Mouse (Mus musculus): ENCODE data around the gene Hist1h2bb. TPM values are rescaled to one million over a fixed set of nuclear protein-coding genes. Genes with fewer than 3 reads are reported as not detected.

Hist1h2bb gene
- total and polyA plus RNA-seq, 3 experiments = 3.2 to 2,278 TPM; not detected in 1

GRCm38 (mm10) chr13:23792520-23792919 lies 46.0 kb downstream of the Hist1h2bb start:
- TF ChIP-seq MAZ (IDR thresholded peaks at IDR 0.05; ENCODE audit: low read depth, low read length) (no peak), TCF12 (IDR thresholded peaks at IDR 0.05; ENCODE audit: low read depth, low read length) (no peak), MYB (IDR thresholded peaks at IDR 0.05; ENCODE audit: low read depth, low read length) (no peak), SMC3 (IDR thresholded peaks at IDR 0.05; ENCODE audit: low read depth, low read length) (peak; percentile 82), CHD1 (IDR thresholded peaks at IDR 0.05; ENCODE audit: low read depth, low read length) (no peak), CTCF (IDR thresholded peaks at IDR 0.05 in 2 of 3, conservative IDR thresholded peaks at IDR 0.05 in 1 of 3; ENCODE audit: control insufficient read depth in 1 of 3, insufficient read depth in 1 of 3, low read depth in 2 of 3, low read length in 3 of 3, poor library complexity in 1 of 3, severe bottlenecking in 1 of 3) (peak; percentile 56 to 88 (median 77)), ZNF384 (IDR thresholded peaks at IDR 0.05; ENCODE audit: low read depth, low read length) (no peak), RAD21 (IDR thresholded peaks at IDR 0.05; ENCODE audit: low read depth, low read length) (peak; percentile 92), MAFK (IDR thresholded peaks at IDR 0.05; ENCODE audit: borderline replicate concordance, low read depth, low read length) (no peak), KAT2A (conservative IDR thresholded peaks at IDR 0.05; ENCODE audit: low read depth, low read length) (no peak), ETS1 (IDR thresholded peaks at IDR 0.05; ENCODE audit: low read depth, low read length) (no peak), ZMIZ1 (IDR thresholded peaks at IDR 0.05; ENCODE audit: low read depth, low read length) (no peak), TBP (IDR thresholded peaks at IDR 0.05; ENCODE audit: low read depth, low read length) (no peak), MXI1 (IDR thresholded peaks at IDR 0.05; ENCODE audit: low read depth, low read length) (no peak), SIN3A (IDR thresholded peaks at IDR 0.05; ENCODE audit: low read length) (no peak), RCOR1 (IDR thresholded peaks at IDR 0.05; ENCODE audit: low read depth, low read length) (no peak), ELF1 (IDR thresholded peaks at IDR 0.05; ENCODE audit: low read depth, low read length) (no peak), EP300 (IDR thresholded peaks at IDR 0.05; ENCODE audit: low read depth in 1 of 2, low read length in 2 of 2) (no peak), NRF1 (IDR thresholded peaks at IDR 0.05; ENCODE audit: insufficient read depth, low read depth, low read length, poor library complexity, severe bottlenecking) (no peak), POLR2AphosphoS5 (IDR thresholded peaks at IDR 0.05; ENCODE audit: borderline replicate concordance, low read depth, low read length) (no peak), MYC (IDR thresholded peaks at IDR 0.05; ENCODE audit: low read depth, low read length) (peak; percentile 61; the same call in 1 of the 2 replicates), USF1 (IDR thresholded peaks at IDR 0.05; ENCODE audit: low read depth, low read length) (no peak), MAX (IDR thresholded peaks at IDR 0.05; ENCODE audit: low read length) (0 out of 2 replicates have a peak, but pooled peaks have one; percentile 12), NELFE (IDR thresholded peaks at IDR 0.05; ENCODE audit: low read depth, low read length) (no peak), CHD2 (IDR thresholded peaks at IDR 0.05; ENCODE audit: low read length) (no peak), BHLHE40 (IDR thresholded peaks at IDR 0.05; ENCODE audit: borderline replicate concordance, low read depth, low read length) (no peak), POLR2AphosphoS2 (IDR thresholded peaks at IDR 0.05; ENCODE audit: low read length) (no peak), ZC3H11A (IDR thresholded peaks at IDR 0.05; ENCODE audit: low read depth, low read length) (peak; percentile 77), UBTF (IDR thresholded peaks at IDR 0.05; ENCODE audit: borderline replicate concordance, insufficient read depth, low read depth, low read length) (no peak), GABPA (IDR thresholded peaks at IDR 0.05; ENCODE audit: low read depth, low read length) (no peak), JUND (IDR thresholded peaks at IDR 0.05; ENCODE audit: low read depth, low read length) (no peak), MEF2A (IDR thresholded peaks at IDR 0.05; ENCODE audit: extremely low read depth, insufficient replicate concordance, low read depth, low read length, poor library complexity, severe bottlenecking) (no peak), HCFC1 (IDR thresholded peaks at IDR 0.05; ENCODE audit: low read depth, low read length) (no peak), USF2 (IDR thresholded peaks at IDR 0.05; ENCODE audit: borderline replicate concordance in 1 of 2, insufficient read depth in 1 of 2, low read depth in 1 of 2, low read length in 2 of 2) (no peak), POLR2A (IDR thresholded peaks at IDR 0.05; ENCODE audit: control insufficient read depth in 1 of 2, insufficient read depth in 1 of 2, low read depth in 1 of 2, low read length in 2 of 2, poor library complexity in 1 of 2) (no peak), ZKSCAN1 (IDR thresholded peaks at IDR 0.05; ENCODE audit: low read depth, low read length) (no peak), TAL1 (IDR thresholded peaks at IDR 0.05; ENCODE audit: low read length) (no peak)
- DNase-seq (ENCODE audit: low read depth, low spot score) = peak; percentile 75
- Histone ChIP-seq H3K9me3 (replicated peaks; ENCODE audit: insufficient read depth, low read length) (no peaks in the 10 kb centered on the region), H3K4me1 (ENCODE audit: control insufficient read depth in 1 of 2, insufficient read depth in 2 of 2, low read length in 2 of 2) (no peaks in the 10 kb centered on the region), H3K36me3 (ENCODE audit: control insufficient read depth in 1 of 2, insufficient read depth in 2 of 2, low read length in 2 of 2) (no peaks in the 10 kb centered on the region), H3K9ac (ENCODE audit: control insufficient read depth, low read depth, low read length, poor library complexity, severe bottlenecking) (no peak overlapping the region), H3K27me3 (ENCODE audit: control insufficient read depth in 1 of 2, insufficient read depth in 2 of 2, low read length in 2 of 2) (peaks cover 2 to 7% of the 10 kb centered on the region in 2 experiments; a peak in 2 of 4 replicates), H3K27ac (ENCODE audit: control insufficient read depth, low read depth, low read length) (no peak overlapping the region), H3K79me2 (ENCODE audit: control insufficient read depth, insufficient read depth, low read length, poor library complexity) (no peaks in the 10 kb centered on the region), H3K4me3 (ENCODE audit: control insufficient read depth in 1 of 2, insufficient read depth in 1 of 2, low read depth in 2 of 2, low read length in 2 of 2) (no peak overlapping the region)

Measured in MEL (cell line).